Mouse (Mus musculus): Measurements from ENCODE around the gene Mpv17. TPM values are rescaled to one million over a fixed set of nuclear protein-coding genes. Genes with fewer than 3 reads are reported as not detected.

Mpv17 gene
- total and polyA plus RNA-seq, 3 experiments: 25.8 to 49.9 TPM; not detected in 1

DNA sequence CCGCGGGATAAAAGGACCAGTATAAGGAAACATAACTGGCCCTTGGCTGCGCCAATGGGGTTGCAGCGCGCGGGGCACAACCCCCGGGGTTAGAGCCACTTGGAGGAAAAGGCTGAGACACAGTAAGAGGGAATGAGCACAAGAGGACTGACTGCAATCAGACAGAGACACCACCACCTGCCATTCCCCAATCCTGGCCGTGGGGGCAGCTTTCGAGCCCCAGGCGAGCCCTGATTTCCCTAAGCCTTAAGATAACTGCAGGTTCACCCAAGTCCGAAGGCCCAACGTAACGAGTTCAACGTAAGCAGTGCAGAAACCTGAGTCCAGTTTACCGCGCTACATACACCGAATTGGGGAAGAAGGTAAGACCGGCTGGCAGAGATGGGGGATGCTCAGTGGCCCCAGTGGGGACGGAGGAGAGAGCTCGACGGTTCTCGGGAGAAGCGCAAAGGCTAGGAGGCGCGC lies 25.3 kb upstream of the Mpv17 start:
- Histone ChIP-seq H3K9me3 (replicated peaks; ENCODE audit: insufficient read depth, low read length) (no peaks in the 10 kb centered on the region), H3K79me2 (ENCODE audit: control insufficient read depth, insufficient read depth, low read length, poor library complexity) (peaks cover 43% of the 10 kb centered on the region), H3K4me3 (ENCODE audit: control insufficient read depth in 1 of 2, insufficient read depth in 1 of 2, low read depth in 2 of 2, low read length in 2 of 2) (peak overlapping the region; percentile 67 to 85), H3K36me3 (ENCODE audit: control insufficient read depth in 1 of 2, insufficient read depth in 2 of 2, low read length in 2 of 2) (peaks cover 12 to 33% of the 10 kb centered on the region in 2 experiments), H3K4me1 (ENCODE audit: control insufficient read depth in 1 of 2, insufficient read depth in 2 of 2, low read length in 2 of 2) (peaks cover 17 to 19% of the 10 kb centered on the region in 2 experiments), H3K9ac (ENCODE audit: control insufficient read depth, low read depth, low read length, poor library complexity, severe bottlenecking) (peak overlapping the region; percentile 83), H3K27me3 (ENCODE audit: control insufficient read depth in 1 of 2, insufficient read depth in 2 of 2, low read length in 2 of 2) (no peaks in the 10 kb centered on the region), H3K27ac (ENCODE audit: control insufficient read depth, low read depth, low read length) (peak overlapping the region; percentile 96)
- TF ChIP-seq MAX (IDR thresholded peaks at IDR 0.05; ENCODE audit: low read length): no peak
- no peak for TF ChIP-seq CHD1 (IDR thresholded peaks at IDR 0.05; ENCODE audit: low read depth, low read length)
- TF ChIP-seq EP300 (IDR thresholded peaks at IDR 0.05; ENCODE audit: low read depth in 1 of 2, low read length in 2 of 2): no peak
- TF ChIP-seq E2F4 (IDR thresholded peaks at IDR 0.05; ENCODE audit: borderline replicate concordance, low read depth, low read length): peak; percentile 84
- TF ChIP-seq ZKSCAN1 (IDR thresholded peaks at IDR 0.05; ENCODE audit: low read depth, low read length): no peak
- TF ChIP-seq POLR2A (IDR thresholded peaks at IDR 0.05; ENCODE audit: control insufficient read depth in 1 of 2, insufficient read depth in 1 of 2, low read depth in 1 of 2, low read length in 2 of 2, poor library complexity in 1 of 2): peak; percentile 39 to 62; a peak in 2 of 4 replicates
- TF ChIP-seq ELF1 (IDR thresholded peaks at IDR 0.05; ENCODE audit: low read depth, low read length): no peak
- TF ChIP-seq MYB (IDR thresholded peaks at IDR 0.05; ENCODE audit: low read depth, low read length): no peak
- TF ChIP-seq TBP (IDR thresholded peaks at IDR 0.05; ENCODE audit: low read depth, low read length): peak; percentile 71; the same call in 1 of the 2 replicates
- no peak for TF ChIP-seq MEF2A (IDR thresholded peaks at IDR 0.05; ENCODE audit: extremely low read depth, insufficient replicate concordance, low read depth, low read length, poor library complexity, severe bottlenecking)
- no peak for TF ChIP-seq RAD21 (IDR thresholded peaks at IDR 0.05; ENCODE audit: low read depth, low read length)
- no peak for TF ChIP-seq TCF12 (IDR thresholded peaks at IDR 0.05; ENCODE audit: low read depth, low read length)
- TF ChIP-seq KAT2A (conservative IDR thresholded peaks at IDR 0.05; ENCODE audit: low read depth, low read length): no peak
- no peak for TF ChIP-seq ZC3H11A (IDR thresholded peaks at IDR 0.05; ENCODE audit: low read depth, low read length)
- no peak for TF ChIP-seq USF1 (IDR thresholded peaks at IDR 0.05; ENCODE audit: low read depth, low read length)
- TF ChIP-seq ZMIZ1 (IDR thresholded peaks at IDR 0.05; ENCODE audit: low read depth, low read length): no peak
- 0 out of 2 replicates have a peak, but pooled peaks have one; percentile 60 for TF ChIP-seq POLR2AphosphoS5 (IDR thresholded peaks at IDR 0.05; ENCODE audit: borderline replicate concordance, low read depth, low read length)
- TF ChIP-seq NRF1 (IDR thresholded peaks at IDR 0.05; ENCODE audit: insufficient read depth, low read depth, low read length, poor library complexity, severe bottlenecking): no peak
- TF ChIP-seq GABPA (IDR thresholded peaks at IDR 0.05; ENCODE audit: low read depth, low read length): no peak
- no peak for TF ChIP-seq CTCF (IDR thresholded peaks at IDR 0.05 in 2 of 3, conservative IDR thresholded peaks at IDR 0.05 in 1 of 3; ENCODE audit: control insufficient read depth in 1 of 3, insufficient read depth in 1 of 3, low read depth in 2 of 3, low read length in 3 of 3, poor library complexity in 1 of 3, severe bottlenecking in 1 of 3)
- no peak for TF ChIP-seq SIN3A (IDR thresholded peaks at IDR 0.05; ENCODE audit: low read length)
- TF ChIP-seq RCOR1 (IDR thresholded peaks at IDR 0.05; ENCODE audit: low read depth, low read length): no peak
- no peak for TF ChIP-seq ZNF384 (IDR thresholded peaks at IDR 0.05; ENCODE audit: low read depth, low read length)
- no peak for TF ChIP-seq MAFK (IDR thresholded peaks at IDR 0.05; ENCODE audit: borderline replicate concordance, low read depth, low read length)
- DNase-seq (ENCODE audit: low read depth, low spot score): peak; percentile 90
